Mouse (Mus musculus): ENCODE measurements around the gene Dus3l. TPM values are rescaled to one million over a fixed set of nuclear protein-coding genes. Genes with fewer than 3 reads are reported as not detected.
A peak's percentile ranks its signal among the peaks of the same experiment; 100 is the strongest.

Dus3l gene
- total RNA-seq (2021) = 10 to 100 TPM; 63.4 to 68.8 TPM
- long read RNA-seq, transcript Dus3l-201 (13 exons, 2,025 nt) = major isoform, 50 of 111 reads
- long read RNA-seq, transcript Dus3l-204 (10 exons, 2,749 nt) = minor isoform, 26 of 111 reads
- long read RNA-seq, partial matches to known transcripts = 9 of 111 reads
- long read RNA-seq, other reads (novel, unspliced or antisense) = 24 of 111 reads

GRCm38 (mm10) chr17:56764474-56765354 lies at the start of gene Dus3l:
TSS of gene Dus3l (plus strand) at chr17:56764757.
- peak; percentile 89 to 91 for DNase-seq (ENCODE audit: low spot score in 2 of 2)

- DNase-seq (ENCODE audit: low spot score in 2 of 2) = no peak
These were observed 49.2 kb upstream of the Dus3l start for GRCm38 (mm10) chr17:56715360-56715759.

GRCm38 (mm10) chr17:56715914-56716654 lies 48.5 kb upstream of the Dus3l start:
- DNase-seq (ENCODE audit: low spot score in 2 of 2) = no peak

- DNase-seq (ENCODE audit: low spot score in 2 of 2) = peak; percentile 96 to 98
These were observed 47.7 kb upstream of the Dus3l start for GRCm38 (mm10) chr17:56716655-56717362.

- DNase-seq (ENCODE audit: low spot score in 2 of 2) = peak; percentile 83 to 96
These were observed 47.0 kb upstream of the Dus3l start, which contains the start of the genes Ndufa11 and Vmac for GRCm38 (mm10) chr17:56717363-56718058. TSS of gene Ndufa11 (plus strand) at chr17:56717767. TSS of gene Vmac (minus strand) at chr17:56718022.

- DNase-seq (ENCODE audit: low spot score in 2 of 2) = no peak
These were observed 42.1 kb upstream of the Dus3l start for GRCm38 (mm10) chr17:56722441-56722840.

GRCm38 (mm10) chr17:56723419-56724161 lies 41.0 kb upstream of the Dus3l start:
- no peak for DNase-seq (ENCODE audit: low spot score in 2 of 2)

GRCm38 (mm10) chr17:56727029-56727649 lies 37.4 kb upstream of the Dus3l start:
- no peak for DNase-seq (ENCODE audit: low spot score in 2 of 2)

- no peak for DNase-seq (ENCODE audit: low spot score in 2 of 2)
These were observed 36.9 kb upstream of the Dus3l start for GRCm38 (mm10) chr17:56727659-56728058.

GRCm38 (mm10) chr17:56728117-56728516 lies 36.4 kb upstream of the Dus3l start:
- DNase-seq (ENCODE audit: low spot score in 2 of 2) = peak in 1 of 2 experiments; percentile 35

GRCm38 (mm10) chr17:56729151-56729550 lies 35.4 kb upstream of the Dus3l start:
- no peak for DNase-seq (ENCODE audit: low spot score in 2 of 2)

- DNase-seq (ENCODE audit: low spot score in 2 of 2) = no peak
These were observed 34.9 kb upstream of the Dus3l start for GRCm38 (mm10) chr17:56729656-56730055.

- no peak for DNase-seq (ENCODE audit: low spot score in 2 of 2)
These were observed 28.0 kb upstream of the Dus3l start for GRCm38 (mm10) chr17:56736534-56736933.

GRCm38 (mm10) chr17:56738221-56738620 lies 26.3 kb upstream of the Dus3l start:
- DNase-seq (ENCODE audit: low spot score in 2 of 2) = no peak

- no peak for DNase-seq (ENCODE audit: low spot score in 2 of 2)
These were observed 24.3 kb upstream of the Dus3l start for GRCm38 (mm10) chr17:56740118-56740787.

GRCm38 (mm10) chr17:56740788-56741160 lies 23.8 kb upstream of the Dus3l start:
- no peak for DNase-seq (ENCODE audit: low spot score in 2 of 2)

- no peak for DNase-seq (ENCODE audit: low spot score in 2 of 2)
These were observed 20.4 kb upstream of the Dus3l start for GRCm38 (mm10) chr17:56744173-56744572.

GRCm38 (mm10) chr17:56751404-56752072 lies 13.0 kb upstream of the Dus3l start:
- DNase-seq (ENCODE audit: low spot score in 2 of 2) = no peak
